Mouse (Mus musculus): ENCODE measurements around the gene Fgfr2. TPM values are rescaled to one million over a fixed set of nuclear protein-coding genes. Genes with fewer than 3 reads are reported as not detected.

Fgfr2 gene
- polyA plus RNA-seq (2012; ENCODE audit: insufficient read depth, insufficient read length, missing spikeins) = 6.1 and 12.0 TPM in 2 replicates

GRCm38 (mm10) chr7:133123244-133123998, at the start of gene Fgfr2:
Fgfr2 (minus strand) TSS chr7:133123350.
- H3K27ac ChIP-seq (replicated peaks; ENCODE audit: low read depth, low read length) = peak within 1 kb of the TSS; percentile 91
- no peaks in the 10 kb centered on the region; the same call in 1 of the 2 replicates for H3K4me1 ChIP-seq (ENCODE audit: control insufficient read depth, insufficient read depth, insufficient read length, low read length)
- H3K4me3 ChIP-seq (ENCODE audit: insufficient read depth, low read depth, low read length) = peak within 1 kb of the TSS; percentile 100

GRCm38 (mm10) chr7:133171403-133172032, 48.4 kb upstream of the Fgfr2 start:
- Histone ChIP-seq H3K4me3 (ENCODE audit: insufficient read depth, low read depth, low read length) (no peak overlapping the region), H3K27ac (replicated peaks; ENCODE audit: low read depth, low read length) (no peak overlapping the region), H3K4me1 (ENCODE audit: control insufficient read depth, insufficient read depth, insufficient read length, low read length) (no peaks in the 10 kb centered on the region)

- H3K4me3 ChIP-seq (ENCODE audit: insufficient read depth, low read depth, low read length) = no peak overlapping the region
- no peaks in the 10 kb centered on the region; the same call in 1 of the 2 replicates for H3K4me1 ChIP-seq (ENCODE audit: control insufficient read depth, insufficient read depth, insufficient read length, low read length)
- H3K27ac ChIP-seq (replicated peaks; ENCODE audit: low read depth, low read length) = no peak overlapping the region
These were observed 45.8 kb upstream of the Fgfr2 start for GRCm38 (mm10) chr7:133168928-133169327.

- Histone ChIP-seq H3K4me3 (ENCODE audit: insufficient read depth, low read depth, low read length) (no peak overlapping the region), H3K27ac (replicated peaks; ENCODE audit: low read depth, low read length) (no peak overlapping the region), H3K4me1 (ENCODE audit: control insufficient read depth, insufficient read depth, insufficient read length, low read length) (no peaks in the 10 kb centered on the region; the same call in 1 of the 2 replicates)
These were observed 44.8 kb upstream of the Fgfr2 start for GRCm38 (mm10) chr7:133167903-133168302.

GRCm38 (mm10) chr7:133164770-133165169, 41.6 kb upstream of the Fgfr2 start:
- H3K4me1 ChIP-seq (ENCODE audit: control insufficient read depth, insufficient read depth, insufficient read length, low read length) = no peaks in the 10 kb centered on the region; the same call in 1 of the 2 replicates
- H3K27ac ChIP-seq (replicated peaks; ENCODE audit: low read depth, low read length) = no peak overlapping the region
- H3K4me3 ChIP-seq (ENCODE audit: insufficient read depth, low read depth, low read length) = no peak overlapping the region

GRCm38 (mm10) chr7:133163011-133163410, 39.9 kb upstream of the Fgfr2 start:
- Histone ChIP-seq H3K27ac (replicated peaks; ENCODE audit: low read depth, low read length) (no peak overlapping the region), H3K4me1 (ENCODE audit: control insufficient read depth, insufficient read depth, insufficient read length, low read length) (no peaks in the 10 kb centered on the region; the same call in 1 of the 2 replicates), H3K4me3 (ENCODE audit: insufficient read depth, low read depth, low read length) (no peak overlapping the region)

GRCm38 (mm10) chr7:133162131-133162530, 39.0 kb upstream of the Fgfr2 start:
- Histone ChIP-seq H3K4me1 (ENCODE audit: control insufficient read depth, insufficient read depth, insufficient read length, low read length) (no peaks in the 10 kb centered on the region; the same call in 1 of the 2 replicates), H3K27ac (replicated peaks; ENCODE audit: low read depth, low read length) (no peak overlapping the region), H3K4me3 (ENCODE audit: insufficient read depth, low read depth, low read length) (no peak overlapping the region)

GRCm38 (mm10) chr7:133161362-133162080, 38.4 kb upstream of the Fgfr2 start:
- Histone ChIP-seq H3K27ac (replicated peaks; ENCODE audit: low read depth, low read length) (no peak overlapping the region), H3K4me3 (ENCODE audit: insufficient read depth, low read depth, low read length) (no peak overlapping the region), H3K4me1 (ENCODE audit: control insufficient read depth, insufficient read depth, insufficient read length, low read length) (no peaks in the 10 kb centered on the region; the same call in 1 of the 2 replicates)

- Histone ChIP-seq H3K27ac (replicated peaks; ENCODE audit: low read depth, low read length) (no peak overlapping the region), H3K4me1 (ENCODE audit: control insufficient read depth, insufficient read depth, insufficient read length, low read length) (no peaks in the 10 kb centered on the region), H3K4me3 (ENCODE audit: insufficient read depth, low read depth, low read length) (no peak overlapping the region)
These were observed 36.4 kb upstream of the Fgfr2 start for GRCm38 (mm10) chr7:133159519-133159918.

- Histone ChIP-seq H3K4me1 (ENCODE audit: control insufficient read depth, insufficient read depth, insufficient read length, low read length) (no peaks in the 10 kb centered on the region), H3K4me3 (ENCODE audit: insufficient read depth, low read depth, low read length) (no peak overlapping the region), H3K27ac (replicated peaks; ENCODE audit: low read depth, low read length) (no peak overlapping the region)
These were observed 32.5 kb upstream of the Fgfr2 start for GRCm38 (mm10) chr7:133155621-133156020.

GRCm38 (mm10) chr7:133154846-133155245, 31.7 kb upstream of the Fgfr2 start:
- no peak overlapping the region for H3K4me3 ChIP-seq (ENCODE audit: insufficient read depth, low read depth, low read length)
- no peaks in the 10 kb centered on the region for H3K4me1 ChIP-seq (ENCODE audit: control insufficient read depth, insufficient read depth, insufficient read length, low read length)
- H3K27ac ChIP-seq (replicated peaks; ENCODE audit: low read depth, low read length) = no peak overlapping the region

- Histone ChIP-seq H3K27ac (replicated peaks; ENCODE audit: low read depth, low read length) (no peak overlapping the region), H3K4me1 (ENCODE audit: control insufficient read depth, insufficient read depth, insufficient read length, low read length) (no peaks in the 10 kb centered on the region), H3K4me3 (ENCODE audit: insufficient read depth, low read depth, low read length) (no peak overlapping the region)
These were observed 16.7 kb upstream of the Fgfr2 start for GRCm38 (mm10) chr7:133139689-133140336.

GRCm38 (mm10) chr7:133133552-133133951, 10.4 kb upstream of the Fgfr2 start:
- H3K27ac ChIP-seq (replicated peaks; ENCODE audit: low read depth, low read length) = no peak overlapping the region
- H3K4me1 ChIP-seq (ENCODE audit: control insufficient read depth, insufficient read depth, insufficient read length, low read length) = no peaks in the 10 kb centered on the region
- no peak overlapping the region for H3K4me3 ChIP-seq (ENCODE audit: insufficient read depth, low read depth, low read length)

GRCm38 (mm10) chr7:133132702-133133101, 9.6 kb upstream of the Fgfr2 start:
- H3K4me1 ChIP-seq (ENCODE audit: control insufficient read depth, insufficient read depth, insufficient read length, low read length) = no peaks in the 10 kb centered on the region
- no peak overlapping the region for H3K27ac ChIP-seq (replicated peaks; ENCODE audit: low read depth, low read length)
- no peak overlapping the region for H3K4me3 ChIP-seq (ENCODE audit: insufficient read depth, low read depth, low read length)
